Mouse (Mus musculus): ENCODE measurements around the gene Pnpla8. TPM values are rescaled to one million over a fixed set of nuclear protein-coding genes. Genes with fewer than 3 reads are reported as not detected.

Gene Pnpla8
- polyA plus RNA-seq, 1 experiment: 10.1 TPM

- H3K4me1 ChIP-seq: no peaks in the 10 kb centered on the region
- no peaks in the 10 kb centered on the region for H3K36me3 ChIP-seq (replicated peaks; ENCODE audit: low read length)
- no peaks in the 10 kb centered on the region for H3K9me3 ChIP-seq
- H3K27me3 ChIP-seq (replicated peaks): peaks cover 3% of the 10 kb centered on the region
- H3K4me3 ChIP-seq (replicated peaks): no peak overlapping the region
- TF ChIP-seq FLI1 (IDR thresholded peaks at IDR 0.05; ENCODE audit: low read length) (no peak), GATA1 (IDR thresholded peaks at IDR 0.05; ENCODE audit: borderline replicate concordance, low read length) (no peak)
These were observed 117.0 kb downstream of the Pnpla8 start for GRCm38 (mm10) chr12:44338195-44338622.

GRCm38 (mm10) chr12:44344075-44344474 is 122.9 kb downstream of the Pnpla8 start:
- no peaks in the 10 kb centered on the region for H3K9me3 ChIP-seq
- H3K27me3 ChIP-seq (replicated peaks): no peaks in the 10 kb centered on the region
- 0 out of 2 replicates have a peak, but pooled peaks cover 3% of the 10 kb centered on the region for H3K4me1 ChIP-seq
- TF ChIP-seq GATA1 (IDR thresholded peaks at IDR 0.05; ENCODE audit: borderline replicate concordance, low read length) (no peak), FLI1 (IDR thresholded peaks at IDR 0.05; ENCODE audit: low read length) (no peak)
- H3K4me3 ChIP-seq (replicated peaks): no peak overlapping the region
- H3K36me3 ChIP-seq (replicated peaks; ENCODE audit: low read length): no peaks in the 10 kb centered on the region

GRCm38 (mm10) chr12:44345251-44345650 is 124.1 kb downstream of the Pnpla8 start:
- Histone ChIP-seq H3K36me3 (replicated peaks; ENCODE audit: low read length) (no peaks in the 10 kb centered on the region), H3K27me3 (replicated peaks) (no peaks in the 10 kb centered on the region), H3K9me3 (no peaks in the 10 kb centered on the region), H3K4me3 (replicated peaks) (no peak overlapping the region), H3K4me1 (0 out of 2 replicates have a peak, but pooled peaks cover 3% of the 10 kb centered on the region)
- TF ChIP-seq GATA1 (IDR thresholded peaks at IDR 0.05; ENCODE audit: borderline replicate concordance, low read length) (no peak), FLI1 (IDR thresholded peaks at IDR 0.05; ENCODE audit: low read length) (no peak)

DNA sequence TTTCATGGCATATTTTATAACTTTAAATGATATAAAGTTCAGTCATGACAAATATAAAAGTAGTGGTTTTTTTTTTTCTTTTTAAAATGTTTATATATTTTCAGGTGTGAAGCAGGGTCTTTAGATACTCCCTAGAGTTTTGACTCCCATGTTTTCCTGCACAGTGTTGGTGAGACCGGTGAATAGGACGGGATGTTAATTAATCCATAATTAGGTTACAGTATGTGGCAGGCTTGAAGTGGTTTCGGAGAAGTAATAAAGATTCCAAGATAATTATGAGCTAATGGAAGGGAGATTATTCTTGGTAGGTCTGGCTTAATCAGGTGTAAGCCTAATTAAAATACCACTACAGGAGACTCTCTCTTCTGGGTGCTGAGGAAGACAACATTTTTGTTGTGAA is 125.0 kb downstream of the Pnpla8 start:
- no peak for TF ChIP-seq GATA1 (IDR thresholded peaks at IDR 0.05; ENCODE audit: borderline replicate concordance, low read length)
- no peak for TF ChIP-seq FLI1 (IDR thresholded peaks at IDR 0.05; ENCODE audit: low read length)
- Histone ChIP-seq H3K9me3 (no peaks in the 10 kb centered on the region), H3K36me3 (replicated peaks; ENCODE audit: low read length) (no peaks in the 10 kb centered on the region), H3K27me3 (replicated peaks) (no peaks in the 10 kb centered on the region), H3K4me3 (replicated peaks) (no peak overlapping the region), H3K4me1 (0 out of 2 replicates have a peak, but pooled peaks cover 3% of the 10 kb centered on the region)

GRCm38 (mm10) chr12:44355116-44355515 is 133.9 kb downstream of the Pnpla8 start:
- Histone ChIP-seq H3K9me3 (no peaks in the 10 kb centered on the region), H3K36me3 (replicated peaks; ENCODE audit: low read length) (no peaks in the 10 kb centered on the region), H3K4me3 (replicated peaks) (no peak overlapping the region), H3K4me1 (no peaks in the 10 kb centered on the region), H3K27me3 (replicated peaks) (no peaks in the 10 kb centered on the region)
- no peak for TF ChIP-seq FLI1 (IDR thresholded peaks at IDR 0.05; ENCODE audit: low read length)
- no peak for TF ChIP-seq GATA1 (IDR thresholded peaks at IDR 0.05; ENCODE audit: borderline replicate concordance, low read length)

GRCm38 (mm10) chr12:44357460-44357859 is 136.3 kb downstream of the Pnpla8 start:
- Histone ChIP-seq H3K4me1 (no peaks in the 10 kb centered on the region), H3K36me3 (replicated peaks; ENCODE audit: low read length) (no peaks in the 10 kb centered on the region), H3K9me3 (no peaks in the 10 kb centered on the region), H3K4me3 (replicated peaks) (no peak overlapping the region), H3K27me3 (replicated peaks) (no peaks in the 10 kb centered on the region)
- TF ChIP-seq FLI1 (IDR thresholded peaks at IDR 0.05; ENCODE audit: low read length) (no peak), GATA1 (IDR thresholded peaks at IDR 0.05; ENCODE audit: borderline replicate concordance, low read length) (no peak)

GRCm38 (mm10) chr12:44357881-44358280 is 136.7 kb downstream of the Pnpla8 start:
- Histone ChIP-seq H3K4me1 (no peaks in the 10 kb centered on the region), H3K9me3 (no peaks in the 10 kb centered on the region), H3K36me3 (replicated peaks; ENCODE audit: low read length) (no peaks in the 10 kb centered on the region), H3K27me3 (replicated peaks) (no peaks in the 10 kb centered on the region), H3K4me3 (replicated peaks) (no peak overlapping the region)
- TF ChIP-seq GATA1 (IDR thresholded peaks at IDR 0.05; ENCODE audit: borderline replicate concordance, low read length) (no peak), FLI1 (IDR thresholded peaks at IDR 0.05; ENCODE audit: low read length) (no peak)

- Histone ChIP-seq H3K27me3 (replicated peaks) (no peaks in the 10 kb centered on the region), H3K9me3 (no peaks in the 10 kb centered on the region), H3K36me3 (replicated peaks; ENCODE audit: low read length) (no peaks in the 10 kb centered on the region), H3K4me1 (no peaks in the 10 kb centered on the region), H3K4me3 (replicated peaks) (no peak overlapping the region)
- TF ChIP-seq FLI1 (IDR thresholded peaks at IDR 0.05; ENCODE audit: low read length): no peak
These were observed 150.0 kb downstream of the Pnpla8 start for GRCm38 (mm10) chr12:44371076-44371710.

Other genes starting within 250 kb of the Pnpla8 start
- gene Dnajb9, start 11.0 kb upstream of the Pnpla8 start, polyA plus RNA-seq (2012; ENCODE audit: insufficient read depth, low replicate concordance): 1.6 and 14.4 TPM in 2 replicates
- 0.31 and 1.2 TPM in 2 replicates for gene Nrcam, start 107.5 kb downstream of the Pnpla8 start, polyA plus RNA-seq (2012; ENCODE audit: insufficient read depth, low replicate concordance)